Mouse (Mus musculus) hindbrain, embryonic 11.5 days (tissue): ENCODE measurements around the gene Bri3bp. TPM values are rescaled to one million over a fixed set of nuclear protein-coding genes. Genes with fewer than 3 reads are reported as not detected.
A peak's percentile ranks its signal among the peaks of the same experiment; 100 is the strongest.
"Not testable (repeated sequence)": the region's sequence is repeated elsewhere in the genome, so short reads cannot be mapped to it uniquely, and the experiment has no call there.

Experiments used
- ATAC-seq: fragments of 200-750 bp; cut with Nextera tagmentation; 2 replicates; pipeline ENCODE4 v1.8.0; 2017; ENCODE audit warnings: mild to moderate bottlenecking, moderate TSS enrichment, moderate library complexity; ENCODE audit not compliant: low FRiP score
- DNase-seq: peaks from one replicate; pipeline ENCODE4 v3.0.0-alpha.2; 2015; ENCODE audit warnings: low spot score
- H3K27ac ChIP-seq: fragments of 300-500 bp; sonication (generic); 2 replicates; pipeline ENCODE4 v1.5.1; 2014; ENCODE audit warnings: mild to moderate bottlenecking, low read depth, low read length
- H3K27me3 ChIP-seq: fragments of 300-500 bp; sonication (generic); 2 replicates; pipeline ENCODE4 v1.6.1; 2014; ENCODE audit warnings: mild to moderate bottlenecking, low read length, moderate library complexity, mixed read lengths; ENCODE audit not compliant: control insufficient read depth, insufficient read depth
- H3K36me3 ChIP-seq: fragments of 300-500 bp; sonication (generic); 2 replicates; pipeline ENCODE4 v1.6.1; 2014; ENCODE audit warnings: mild to moderate bottlenecking, low read length, moderate library complexity, mixed read lengths; ENCODE audit not compliant: control insufficient read depth, insufficient read depth
- H3K4me1 ChIP-seq: fragments of 300-500 bp; sonication (generic); replicated peaks from 2 replicates; pipeline ENCODE4 v1.6.1; 2014; ENCODE audit warnings: low read length, mixed read lengths; ENCODE audit not compliant: control insufficient read depth, insufficient read depth
- H3K4me2 ChIP-seq: fragments of 300-500 bp; sonication (generic); replicated peaks from 2 replicates; pipeline ENCODE4 v1.6.1; 2014; ENCODE audit warnings: mild to moderate bottlenecking, low read depth, low read length
- H3K4me3 ChIP-seq: fragments of 300-500 bp; sonication (generic); 2 replicates; pipeline ENCODE4 v1.5.1; 2014; ENCODE audit warnings: low read depth, low read length
- H3K9ac ChIP-seq: fragments of 300-500 bp; sonication (generic); 2 replicates; pipeline ENCODE4 v1.6.1; 2014; ENCODE audit warnings: low read depth, low read length
- H3K9me3 ChIP-seq: fragments of 300-500 bp; sonication (generic); 2 replicates; pipeline ENCODE4 v1.6.1; 2016; ENCODE audit warnings: low read length; ENCODE audit not compliant: control insufficient read depth
- WGBS: fragments of 180-500 bp; shearing (Covaris S2); extraction: QIAGEN DNeasy Blood & Tissue Kit; methylation state at CpG from one replicate; pipeline ENCODE4 v1.1.7; 2014; 5-methylcytosine and 5-hydroxymethylcytosine counted together
- polyA plus RNA-seq: library from polyadenylated mRNA; unstranded; fragments of >200 nt; fragmentation: Nextera tagmentation; extraction: Ambion mirVana; gene quantifications from 2 replicates; pipeline ENCODE4 v1.2.1, GENCODE M21; 2014

Gene Bri3bp
- 30.1 and 30.8 TPM in 2 replicates for polyA plus RNA-seq

DNA sequence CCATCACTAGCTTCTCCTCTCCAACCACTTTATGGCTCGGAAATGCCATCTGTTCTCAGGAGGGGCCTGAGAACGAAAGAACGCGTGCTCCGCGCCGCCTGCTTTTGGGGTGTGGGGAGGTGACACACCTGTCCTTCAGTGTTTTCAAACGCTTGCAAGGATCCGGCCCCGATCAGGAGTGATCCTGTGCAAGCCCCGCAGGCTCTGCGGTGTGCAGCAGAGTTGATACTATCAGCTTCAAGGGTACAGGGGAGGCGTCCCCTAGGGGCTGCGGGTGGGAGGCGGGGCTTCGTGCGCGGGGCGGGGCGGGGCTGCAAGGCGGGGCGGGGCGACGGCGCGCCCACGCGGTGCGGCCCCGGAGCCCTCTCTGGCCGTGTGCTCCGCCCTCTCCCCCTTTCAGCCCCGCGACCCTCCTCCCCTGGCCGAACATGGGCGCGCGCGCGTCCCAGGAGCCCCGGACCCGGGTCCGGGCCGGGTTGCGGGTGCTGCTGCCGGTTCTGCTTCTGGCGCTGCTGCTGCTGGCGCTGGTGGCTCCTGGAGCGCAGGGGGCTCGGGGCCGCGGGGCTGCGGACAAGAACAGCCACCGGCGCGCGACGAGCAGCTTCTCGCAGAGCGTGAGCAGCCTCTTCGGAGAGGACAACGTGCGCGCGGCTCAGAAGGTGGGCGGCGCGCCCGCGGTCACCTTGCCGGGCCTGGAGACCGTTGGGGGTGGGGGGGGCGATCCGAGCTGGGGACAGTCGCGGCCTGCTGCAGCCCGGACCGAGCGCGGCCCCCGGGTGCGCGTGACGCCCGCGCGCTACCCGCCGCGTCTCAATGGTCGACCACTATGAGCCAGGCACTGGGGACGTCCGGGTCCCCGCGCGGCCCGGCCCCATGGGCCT, at the start of gene Bri3bp:
Gene Bri3bp (plus strand): TSS at position 335 of the 881 bp plus-strand sequence.
- Histone ChIP-seq H3K27me3 (no peaks in the 10 kb centered on the region), H3K9me3 (no peaks in the 10 kb centered on the region), H3K27ac (peak within 1 kb of the TSS; percentile 81), H3K36me3 (no peaks in the 10 kb centered on the region), H3K4me1 (peaks cover 4% of the 10 kb centered on the region; the same call in 1 of the 2 replicates), H3K4me3 (peak within 1 kb of the TSS; percentile 88), H3K4me2 (peak within 1 kb of the TSS; percentile 78), H3K9ac (peak within 1 kb of the TSS; percentile 90)
- peak; percentile 87 for DNase-seq
- under 1% methylated on average over 82 of the region's 97 CpGs for WGBS
- ATAC-seq: peak; percentile 93

DNA sequence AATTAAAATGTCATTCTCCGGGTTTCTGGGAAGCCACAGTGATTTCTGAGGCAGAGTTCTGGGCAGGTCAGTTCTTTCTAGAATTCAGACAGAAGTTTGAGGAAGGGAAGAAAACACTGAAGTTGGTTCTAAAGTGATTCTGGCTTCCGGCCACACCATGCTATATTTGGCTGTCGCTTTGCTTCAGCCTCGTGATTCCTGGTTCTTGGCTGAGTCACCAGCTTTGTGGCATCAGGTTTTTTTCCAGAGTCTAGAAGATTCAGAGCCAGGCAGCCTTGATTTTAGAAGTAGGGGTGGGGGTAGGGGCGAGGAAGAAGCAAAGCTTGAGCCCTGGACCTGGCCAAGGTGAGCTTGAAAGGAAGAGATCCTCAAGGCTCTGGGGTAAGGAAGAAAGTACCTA, 49.8 kb upstream of the Bri3bp start:
- DNase-seq (no peak), ATAC-seq (no peak)
- Histone ChIP-seq H3K9ac (no peak overlapping the region), H3K9me3 (no peaks in the 10 kb centered on the region), H3K27me3 (no peaks in the 10 kb centered on the region), H3K4me2 (no peak overlapping the region), H3K4me1 (peaks cover 18% of the 10 kb centered on the region), H3K36me3 (no peaks in the 10 kb centered on the region), H3K27ac (no peak overlapping the region), H3K4me3 (no peak overlapping the region)
- WGBS: 94% methylated on average over 5 of the region's 5 CpGs

DNA sequence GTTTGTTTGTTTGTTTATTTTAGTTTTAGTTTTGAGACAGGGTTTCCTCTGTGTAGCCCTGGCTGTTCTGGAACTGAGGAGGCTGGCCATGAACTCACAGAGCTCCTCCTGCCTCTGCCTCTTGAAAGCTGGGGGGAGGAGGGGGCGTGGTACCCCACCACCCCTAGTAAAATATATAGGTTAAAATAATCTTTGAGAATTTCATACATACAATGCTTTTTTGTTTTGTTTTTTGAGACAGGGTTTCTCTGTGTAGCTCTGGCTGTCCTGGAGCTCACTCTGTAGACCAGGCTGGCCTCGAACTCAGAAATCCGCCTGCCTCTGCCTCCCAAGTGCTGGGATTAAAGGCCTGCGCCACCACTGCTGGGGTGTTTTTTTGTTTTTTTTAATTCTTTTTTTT, 49.2 kb upstream of the Bri3bp start:
- Histone ChIP-seq H3K27ac (peak overlapping the region; percentile 99), H3K4me1 (peaks cover 18% of the 10 kb centered on the region)
- 94% methylated on average over 4 of the region's 4 CpGs for WGBS
- not testable (repeated sequence) for H3K9ac ChIP-seq, H3K27me3 ChIP-seq, ATAC-seq, H3K4me3 ChIP-seq, H3K9me3 ChIP-seq, DNase-seq, H3K36me3 ChIP-seq, H3K4me2 ChIP-seq

DNA sequence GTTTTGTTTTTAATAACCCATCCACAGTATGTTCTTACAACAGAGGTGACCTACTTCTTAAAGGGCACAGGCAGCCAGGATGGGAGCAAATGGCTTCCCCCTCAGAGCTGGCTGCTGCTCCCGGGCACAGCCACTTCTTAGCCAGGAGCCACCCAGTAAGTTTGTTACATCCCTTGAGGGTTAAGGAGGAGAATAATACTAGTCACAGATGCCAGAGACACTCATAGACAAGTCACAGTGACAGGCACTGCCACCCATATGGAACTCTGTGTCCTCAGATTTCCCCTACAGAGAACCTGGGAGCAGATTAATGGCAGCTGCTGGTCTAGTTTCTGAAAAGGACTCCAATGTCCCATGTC, 48.8 kb upstream of the Bri3bp start:
- Histone ChIP-seq H3K9me3 (no peaks in the 10 kb centered on the region), H3K4me2 (no peak overlapping the region), H3K4me1 (peaks cover 18% of the 10 kb centered on the region), H3K9ac (peak overlapping the region; percentile 60; the same call in 1 of the 2 replicates), H3K27me3 (no peaks in the 10 kb centered on the region), H3K36me3 (no peaks in the 10 kb centered on the region), H3K4me3 (no peak overlapping the region), H3K27ac (peak overlapping the region; percentile 99)
- 50% methylated on average over 1 of the region's 1 CpGs for WGBS
- no peak for DNase-seq
- peak; percentile 6; the same call in 1 of the 2 replicates for ATAC-seq

DNA sequence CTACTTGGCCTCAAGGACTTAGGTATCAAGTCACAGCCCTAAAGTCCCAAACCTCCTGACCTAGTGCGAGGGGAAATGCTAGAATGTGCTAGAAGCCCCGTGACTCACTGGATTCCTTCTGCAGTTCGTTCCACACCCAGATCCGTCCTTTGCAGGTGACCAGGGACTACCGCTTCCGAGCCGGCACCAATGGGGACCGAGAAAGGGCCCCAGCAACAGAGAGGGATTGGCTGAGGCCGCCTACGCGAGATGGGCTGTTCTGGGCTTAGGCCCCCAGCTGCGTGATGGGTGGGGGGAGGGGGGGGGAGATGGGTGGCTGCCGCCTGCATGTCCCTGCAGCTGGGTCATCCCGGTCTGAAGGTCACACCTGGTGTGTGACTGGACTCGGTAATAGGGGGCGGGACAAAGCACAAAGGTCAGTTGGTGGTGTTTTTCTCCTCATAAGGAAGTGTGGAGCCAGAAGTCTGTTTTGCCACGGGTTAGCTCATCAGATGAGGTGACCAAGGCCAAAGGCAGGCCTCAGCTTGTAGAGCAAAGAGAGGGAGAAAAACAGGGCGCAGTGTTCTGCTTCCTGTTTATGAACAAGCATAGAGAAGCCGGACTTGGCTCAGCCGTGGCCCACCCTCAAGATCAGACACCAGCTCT, 48.3 kb upstream of the Bri3bp start:
- Histone ChIP-seq H3K9me3 (no peaks in the 10 kb centered on the region), H3K4me2 (peak overlapping the region; percentile 44), H3K4me3 (peak overlapping the region; percentile 18; the same call in 1 of the 2 replicates), H3K36me3 (no peaks in the 10 kb centered on the region), H3K9ac (peak overlapping the region; percentile 60), H3K4me1 (peaks cover 18% of the 10 kb centered on the region), H3K27ac (peak overlapping the region; percentile 99), H3K27me3 (no peaks in the 10 kb centered on the region)
- WGBS: under 1% methylated on average over 20 of the region's 20 CpGs
- ATAC-seq (peak; percentile 91), DNase-seq (peak; percentile 95)

DNA sequence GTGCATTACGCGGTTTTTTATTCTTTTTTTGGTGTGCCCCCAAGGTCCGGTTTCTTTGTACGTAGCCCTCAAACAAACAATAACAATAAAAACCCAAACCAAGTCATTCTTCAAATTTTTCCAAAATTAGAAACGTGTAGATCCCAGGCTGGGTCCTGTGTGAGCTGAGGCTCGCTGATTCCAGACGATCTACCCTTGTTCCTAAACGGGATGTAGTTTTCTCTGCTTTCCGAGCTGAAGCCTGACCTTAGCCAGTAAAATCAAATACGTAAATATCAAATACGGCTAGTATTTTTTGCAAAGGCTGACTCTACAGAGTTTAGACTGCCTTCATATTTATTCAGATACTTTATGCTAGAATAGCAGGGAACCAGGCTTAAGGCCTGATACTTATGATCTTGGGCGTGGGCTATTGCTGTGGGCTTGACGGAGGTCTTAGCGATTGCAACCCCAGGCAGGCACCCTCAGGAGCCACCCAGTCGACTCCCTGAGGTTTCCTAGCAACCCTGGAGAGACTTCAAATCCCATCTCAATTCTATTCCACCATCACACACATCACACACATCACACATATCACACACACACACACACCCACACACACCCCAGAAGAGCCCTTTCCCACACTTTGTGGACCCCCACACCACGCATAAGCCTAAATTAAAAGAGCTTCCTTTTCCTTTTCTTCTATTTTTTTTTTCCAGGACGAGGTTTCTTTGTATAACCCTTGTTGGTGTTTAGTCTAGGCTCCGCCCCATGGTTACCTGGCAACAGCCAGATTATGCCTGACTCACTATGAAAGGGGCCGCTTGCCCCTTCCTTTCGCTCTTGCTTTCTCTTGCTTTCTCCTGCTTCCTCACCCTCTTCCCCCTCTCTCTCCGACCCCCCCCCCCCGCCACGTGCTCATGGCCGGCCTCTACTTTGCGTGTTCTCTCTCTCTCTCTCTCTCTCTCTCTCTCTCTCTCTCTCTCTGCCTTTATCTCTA, 47.5 kb upstream of the Bri3bp start:
- peak overlapping the region; percentile 18; the same call in 1 of the 2 replicates for H3K4me3 ChIP-seq
- H3K27me3 ChIP-seq: no peaks in the 10 kb centered on the region
- WGBS: 19% methylated on average over 20 of the region's 25 CpGs
- peak overlapping the region; percentile 99 for H3K27ac ChIP-seq
- H3K9ac ChIP-seq: peak overlapping the region; percentile 60
- ATAC-seq (peak; percentile 73), DNase-seq (peak; percentile 92)
- H3K4me1 ChIP-seq: peaks cover 16% of the 10 kb centered on the region
- H3K9me3 ChIP-seq: no peaks in the 10 kb centered on the region
- no peaks in the 10 kb centered on the region for H3K36me3 ChIP-seq
- peak overlapping the region; percentile 44 for H3K4me2 ChIP-seq

DNA sequence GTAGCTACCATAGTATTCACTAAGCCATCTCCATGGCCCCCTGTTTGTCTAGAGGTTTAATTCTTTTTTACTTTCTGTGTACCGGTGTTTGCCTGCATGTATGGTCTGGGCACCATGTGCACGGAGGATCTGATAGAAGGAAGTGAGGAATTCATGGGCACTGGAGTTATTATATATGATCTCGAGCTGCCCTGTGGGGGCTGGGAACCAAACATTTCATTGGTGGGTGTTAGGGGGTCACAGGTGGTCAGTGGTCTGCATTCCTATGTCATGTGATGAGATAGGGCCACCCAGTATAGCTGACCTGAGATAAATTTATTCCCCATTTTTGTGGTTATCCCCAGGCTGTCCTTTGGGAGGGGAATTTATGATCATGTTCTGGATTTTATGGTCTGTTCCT, 46.4 kb upstream of the Bri3bp start:
- H3K4me3 ChIP-seq: no peak overlapping the region
- 58% methylated on average over 3 of the region's 3 CpGs for WGBS
- DNase-seq (no peak), ATAC-seq (no peak)
- peaks cover 16% of the 10 kb centered on the region for H3K4me1 ChIP-seq
- H3K27me3 ChIP-seq: no peaks in the 10 kb centered on the region
- H3K4me2 ChIP-seq: no peak overlapping the region; the same call in 1 of the 2 replicates
- H3K36me3 ChIP-seq: no peaks in the 10 kb centered on the region
- H3K27ac ChIP-seq: peak overlapping the region; percentile 99
- no peaks in the 10 kb centered on the region for H3K9me3 ChIP-seq
- no peak overlapping the region for H3K9ac ChIP-seq

DNA sequence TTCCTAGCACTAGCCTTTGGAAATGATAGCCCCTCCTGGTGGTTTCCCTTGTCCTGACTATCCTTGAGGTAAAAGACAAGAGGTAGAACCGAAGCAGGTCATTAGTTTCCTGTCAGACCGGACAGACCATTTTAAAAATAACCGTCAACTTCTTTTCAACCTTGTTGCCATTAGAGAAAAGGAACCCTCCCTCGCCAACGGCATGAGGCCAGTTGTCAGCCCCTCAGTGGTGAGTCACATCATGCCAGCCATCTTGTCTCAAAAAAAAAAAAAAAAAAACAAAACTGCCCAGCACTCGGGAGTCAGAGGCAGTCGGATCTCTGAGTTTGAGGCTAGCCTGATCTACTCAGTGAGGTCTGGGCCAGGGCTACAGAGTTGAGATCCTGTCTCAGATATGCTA, 40.5 kb upstream of the Bri3bp start:
- ATAC-seq: no peak

More for the DNA sequence above, 40.5 kb upstream of the Bri3bp start:
- 52% methylated on average over 7 of the region's 7 CpGs for WGBS
- Histone ChIP-seq H3K4me3 (no peak overlapping the region), H3K9ac (no peak overlapping the region), H3K9me3 (no peaks in the 10 kb centered on the region), H3K27me3 (no peaks in the 10 kb centered on the region), H3K4me2 (no peak overlapping the region), H3K27ac (no peak overlapping the region), H3K4me1 (no peaks in the 10 kb centered on the region), H3K36me3 (no peaks in the 10 kb centered on the region)
- no peak for DNase-seq
